Mouse (Mus musculus): ENCODE data around the gene Rpusd3. TPM values are rescaled to one million over a fixed set of nuclear protein-coding genes. Genes with fewer than 3 reads are reported as not detected.

Rpusd3 gene
- total RNA-seq, 2 experiments from 2014 or later = 13.4 to 16.5 TPM

GRCm38 (mm10) chr6:113392387-113393071, 26.6 kb downstream of the Rpusd3 start:
- intact Hi-C loops (cut with DNase I) = no loop called here
- peak; percentile 29 to 49 for DNase-seq (ENCODE audit: low spot score in 2 of 2)

- DNase-seq (ENCODE audit: low spot score in 2 of 2) = no peak
- intact Hi-C loops (cut with DNase I) = no loop called here
Measured at GRCm38 (mm10) chr6:113392015-113392386, 27.1 kb downstream of the Rpusd3 start.

GRCm38 (mm10) chr6:113390715-113391114, 28.4 kb downstream of the Rpusd3 start:
- no peak for DNase-seq (ENCODE audit: low spot score in 2 of 2)
- intact Hi-C loops (cut with DNase I) = no loop called here

- no peak for DNase-seq (ENCODE audit: low spot score in 2 of 2)
- intact Hi-C loops (cut with DNase I) = no loop called here
Measured at GRCm38 (mm10) chr6:113388960-113389359, 30.2 kb downstream of the Rpusd3 start, which contains the start of gene Ttll3. Gene Ttll3, plus strand, starts transcription at chr6:113389260.

GRCm38 (mm10) chr6:113386025-113386424, 33.1 kb downstream of the Rpusd3 start:
- intact Hi-C loops (cut with DNase I) = no loop called here

GRCm38 (mm10) chr6:113385160-113385714, 33.9 kb downstream of the Rpusd3 start:
- intact Hi-C loops (cut with DNase I) = no loop called here
- no peak for DNase-seq (ENCODE audit: low spot score in 2 of 2)

More at GRCm38 (mm10) chr6:113386025-113386424, 33.1 kb downstream of the Rpusd3 start:
- DNase-seq (ENCODE audit: low spot score in 2 of 2) = no peak

- intact Hi-C loops (cut with DNase I) = no loop called here
- DNase-seq (ENCODE audit: low spot score in 2 of 2) = peak in 1 of 2 experiments; percentile 45
Measured at GRCm38 (mm10) chr6:113384351-113384927, 34.7 kb downstream of the Rpusd3 start.

GRCm38 (mm10) chr6:113380480-113380879, 38.7 kb downstream of the Rpusd3 start:
- no peak for DNase-seq (ENCODE audit: low spot score in 2 of 2)
- intact Hi-C loops (cut with DNase I) = no loop called here

- intact Hi-C loops (cut with DNase I) = loop anchor here (5.0 kb wide), 1 partner anchor 37 kb away; the partner anchor contains the start of gene Camk1
- DNase-seq (ENCODE audit: low spot score in 2 of 2) = no peak
Measured at GRCm38 (mm10) chr6:113379246-113379645, 39.9 kb downstream of the Rpusd3 start.

- peak; percentile 91 to 93 for DNase-seq (ENCODE audit: low spot score in 2 of 2)
- intact Hi-C loops (cut with DNase I) = loop anchor here (5.0 kb wide), 1 partner anchor 35 kb away; the partner anchor contains the start of gene Camk1
Measured at GRCm38 (mm10) chr6:113377496-113378385, 41.4 kb downstream of the Rpusd3 start, which contains the start of the genes Tada3 and Arpc4. Gene Tada3, minus strand, starts transcription at chr6:113377883. Gene Arpc4, plus strand, starts transcription at chr6:113378115.

GRCm38 (mm10) chr6:113377172-113377495, 42.0 kb downstream of the Rpusd3 start:
- intact Hi-C loops (cut with DNase I) = loop anchor here (5.0 kb wide), 1 partner anchor 35 kb away; the partner anchor contains the start of gene Camk1
- DNase-seq (ENCODE audit: low spot score in 2 of 2) = no peak

- intact Hi-C loops (cut with DNase I) = no loop called here
- DNase-seq (ENCODE audit: low spot score in 2 of 2) = no peak
Measured at GRCm38 (mm10) chr6:113373491-113373890, 45.6 kb downstream of the Rpusd3 start.

- intact Hi-C loops (cut with DNase I) = no loop called here
- no peak for DNase-seq (ENCODE audit: low spot score in 2 of 2)
Measured at GRCm38 (mm10) chr6:113370194-113370929, 48.8 kb downstream of the Rpusd3 start.

- DNase-seq (ENCODE audit: low spot score in 2 of 2) = no peak
- intact Hi-C loops (cut with DNase I) = no loop called here
Measured at GRCm38 (mm10) chr6:113368577-113368976, 50.6 kb downstream of the Rpusd3 start.

GRCm38 (mm10) chr6:113368124-113368523, 51.0 kb downstream of the Rpusd3 start:
- intact Hi-C loops (cut with DNase I) = no loop called here
- DNase-seq (ENCODE audit: low spot score in 2 of 2) = no peak

- intact Hi-C loops (cut with DNase I) = no loop called here
- DNase-seq (ENCODE audit: low spot score in 2 of 2) = no peak
Measured at GRCm38 (mm10) chr6:113367574-113367973, 51.6 kb downstream of the Rpusd3 start.

GRCm38 (mm10) chr6:113366639-113367038, 52.5 kb downstream of the Rpusd3 start:
- intact Hi-C loops (cut with DNase I) = no loop called here
- no peak for DNase-seq (ENCODE audit: low spot score in 2 of 2)
